Mouse (Mus musculus): ENCODE data around the gene Cryab.

DNA sequence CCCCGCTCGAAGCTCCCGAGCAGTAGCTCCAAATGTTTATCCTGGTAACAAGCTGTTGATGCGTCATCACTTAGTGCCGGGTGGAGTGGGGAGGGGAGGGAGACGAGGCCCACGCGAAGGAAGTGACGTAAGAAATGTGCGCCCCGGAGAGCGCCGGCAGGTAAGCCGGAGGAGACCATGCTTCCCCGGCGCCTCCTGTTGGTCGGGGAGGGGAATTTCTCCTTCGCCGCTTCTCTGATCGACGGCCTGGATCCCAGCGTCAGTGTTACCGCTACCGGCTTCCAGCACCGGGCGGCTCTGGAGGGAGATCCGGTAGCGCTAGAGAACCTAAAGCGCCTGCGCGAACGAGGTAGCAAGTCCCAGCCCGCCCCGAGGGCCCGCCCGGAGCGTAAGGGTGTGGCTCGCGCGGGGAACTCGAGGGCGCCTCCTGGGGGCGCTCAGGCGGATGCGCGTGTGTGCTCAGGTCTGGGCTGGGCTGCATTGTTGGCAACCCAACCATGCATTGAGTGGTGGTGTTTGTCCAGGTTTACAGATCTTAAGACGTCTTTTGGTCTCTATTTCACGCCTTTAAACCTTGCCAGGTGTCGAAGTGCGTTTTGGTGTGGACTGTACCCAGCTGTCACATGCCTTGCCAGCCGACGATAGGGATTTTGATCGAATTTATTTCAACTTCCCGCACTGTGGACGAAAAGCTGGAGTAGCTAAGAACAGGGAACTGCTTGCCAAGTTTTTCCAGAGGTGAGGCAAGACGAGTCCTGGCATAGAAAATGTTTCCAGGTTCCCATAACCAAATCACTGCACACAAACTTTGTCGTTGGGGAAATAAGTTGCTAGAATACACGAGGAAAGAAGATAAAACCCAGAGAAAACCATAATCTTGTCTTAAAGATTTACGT lies 17.2 kb downstream of the Cryab start, which contains the start of gene Fdxacb1:
- TF ChIP-seq CTCF (IDR thresholded peaks at IDR 0.05; ENCODE audit: control insufficient read depth, insufficient read depth, insufficient replicate concordance, low read depth, low read length) (peak; percentile 52), POLR2A (IDR thresholded peaks at IDR 0.05; ENCODE audit: control insufficient read depth, low read depth, low read length) (peak; percentile 73)

Measured in testis, adult 2 months (tissue).